Mouse (Mus musculus): ENCODE data around the gene Gm3415.
"Not testable (repeated sequence)": the region's sequence is repeated elsewhere in the genome, so short reads cannot be mapped to it uniquely, and the experiment has no call there.

Gene Gm3415

DNA sequence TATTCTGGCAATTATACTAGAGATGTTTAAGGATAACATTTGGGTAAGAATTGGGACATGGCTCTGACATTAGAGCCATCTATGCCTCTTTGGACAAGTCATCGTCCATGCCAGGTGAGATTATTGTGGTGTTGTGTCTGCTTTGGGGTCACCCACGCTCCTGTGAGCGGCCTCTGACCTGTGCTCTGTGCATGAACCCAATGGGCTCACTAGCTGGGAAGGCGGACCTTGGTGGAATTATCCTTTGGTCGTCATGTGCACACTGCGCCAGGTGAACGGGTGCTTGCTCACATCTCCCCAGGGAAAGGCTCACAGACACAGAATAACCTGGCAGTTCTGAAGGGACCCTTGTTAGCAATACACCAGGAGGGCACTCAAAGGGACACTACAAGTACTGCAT lies 43.3 kb downstream of the Gm3415 start:
- in situ Hi-C loops (cut with MboI, MseI) = not testable (repeated sequence)

DNA sequence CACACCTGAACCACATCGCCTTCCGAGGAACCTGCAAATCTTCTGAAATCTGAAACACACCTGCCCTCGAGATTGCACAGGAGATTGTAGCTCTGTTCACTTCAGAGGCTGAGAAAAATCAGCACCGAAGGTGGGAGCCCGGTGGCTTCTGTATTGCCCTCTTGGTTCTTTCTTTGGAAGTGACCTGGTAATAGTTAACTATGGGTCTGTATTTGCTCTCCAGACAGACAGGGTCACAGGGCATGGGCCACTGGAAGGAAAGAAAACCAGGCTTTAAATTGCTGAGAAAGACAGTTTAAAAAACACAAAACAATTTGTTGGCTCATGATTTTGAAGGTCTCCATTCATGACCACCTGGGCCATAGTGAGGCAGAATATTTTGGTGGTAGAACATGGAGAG lies 44.0 kb downstream of the Gm3415 start:
- in situ Hi-C loops (cut with MboI, MseI) = no loop called here

DNA sequence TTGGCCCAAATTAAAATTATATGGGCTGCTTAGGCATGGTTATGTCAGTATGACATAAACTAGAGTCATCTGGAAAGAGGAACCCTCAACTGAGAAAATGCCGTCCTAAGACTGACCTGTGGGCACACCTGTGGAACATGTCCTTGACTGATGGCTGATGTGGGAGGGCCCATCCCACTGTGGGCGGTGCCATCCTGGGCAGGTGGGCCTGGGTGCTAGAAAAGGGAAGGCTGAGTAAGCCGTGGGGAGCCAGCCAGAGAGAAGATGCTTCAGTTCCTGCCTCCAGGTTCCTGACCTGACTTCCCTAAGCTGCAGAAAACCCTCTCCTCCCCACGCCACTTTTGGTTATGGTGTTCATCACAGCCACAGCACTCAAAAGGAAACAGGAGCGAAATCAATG lies 50.3 kb downstream of the Gm3415 start:
- in situ Hi-C loops (cut with MboI, MseI) = no loop called here

GRCm38 (mm10) chr5:146606895-146607294 lies 51.0 kb downstream of the Gm3415 start:
- in situ Hi-C loops (cut with MboI, MseI) = no loop called here

- in situ Hi-C loops (cut with MboI, MseI) = no loop called here
Observed at GRCm38 (mm10) chr5:146607816-146608215, 51.9 kb downstream of the Gm3415 start.

Data from regulatory T cell (primary cell).